Mouse (Mus musculus) frontal cortex, adult 2 months (tissue): ENCODE measurements around the gene Ptbp3. TPM values are rescaled to one million over a fixed set of nuclear protein-coding genes. Genes with fewer than 3 reads are reported as not detected.
"Not testable (repeated sequence)": the region's sequence is repeated elsewhere in the genome, so short reads cannot be mapped to it uniquely, and the experiment has no call there.

Experiments used
- DNase-seq, 2 experiments: peaks; one replicate each; pipeline ENCODE4 v3.0.0; 2022; ENCODE audit warnings: low spot score in 1 of 2; ENCODE audit errors: extremely low spot score in 1 of 2
- polyA plus RNA-seq: library from polyadenylated mRNA; depleted of rRNA; stranded (reverse); fragments of >200 nt; gene quantifications from 2 replicates; pipeline ENCODE4 v1.2.3, GENCODE M21; 2012; rRNA removed

Ptbp3 gene
- polyA plus RNA-seq, result 11.4 TPM in 2 replicates

- DNase-seq, result peak; percentile 20 to 85
These were observed at the start of gene Ptbp3 for GRCm38 (mm10) chr4:59549175-59549976. Ptbp3 (minus strand) TSS chr4:59549364.

- DNase-seq, result no peak
These were observed 47.4 kb upstream of the Ptbp3 start for GRCm38 (mm10) chr4:59596556-59596955.

- no peak for DNase-seq
These were observed 45.5 kb upstream of the Ptbp3 start for GRCm38 (mm10) chr4:59594614-59595013.

- no peak for DNase-seq
These were observed 38.7 kb upstream of the Ptbp3 start for GRCm38 (mm10) chr4:59587872-59588226.

GRCm38 (mm10) chr4:59587215-59587871 lies 38.2 kb upstream of the Ptbp3 start:
- no peak for DNase-seq

- DNase-seq, result peak in 1 of 2 experiments; percentile 27
These were observed 35.9 kb upstream of the Ptbp3 start for GRCm38 (mm10) chr4:59585097-59585496.

- DNase-seq, result no peak
These were observed 33.0 kb upstream of the Ptbp3 start for GRCm38 (mm10) chr4:59582186-59582585.

- peak; percentile 97 to 99 for DNase-seq
These were observed 32.4 kb upstream of the Ptbp3 start, which contains the start of gene Hsdl2 for GRCm38 (mm10) chr4:59581314-59582185. Hsdl2 (plus strand) TSS chr4:59581563.

- DNase-seq, result peak in 1 of 2 experiments; percentile 23
These were observed 31.5 kb upstream of the Ptbp3 start for GRCm38 (mm10) chr4:59580495-59581281.

- no peak for DNase-seq
These were observed 26.2 kb upstream of the Ptbp3 start for GRCm38 (mm10) chr4:59575184-59575958.

- no peak for DNase-seq
These were observed 23.5 kb upstream of the Ptbp3 start for GRCm38 (mm10) chr4:59572521-59573118.

GRCm38 (mm10) chr4:59570519-59570918 lies 21.4 kb upstream of the Ptbp3 start:
- DNase-seq, result not testable (repeated sequence)

GRCm38 (mm10) chr4:59569538-59569937 lies 20.4 kb upstream of the Ptbp3 start:
- peak in 1 of 2 experiments; percentile 92 for DNase-seq

- DNase-seq, result no peak
These were observed 18.6 kb upstream of the Ptbp3 start for GRCm38 (mm10) chr4:59567576-59568260.

GRCm38 (mm10) chr4:59565571-59566188 lies 16.5 kb upstream of the Ptbp3 start:
- DNase-seq, result no peak

- DNase-seq, result no peak
These were observed 15.0 kb upstream of the Ptbp3 start for GRCm38 (mm10) chr4:59564128-59564527.

- peak in 1 of 2 experiments; percentile 27 for DNase-seq
These were observed 11.0 kb upstream of the Ptbp3 start for GRCm38 (mm10) chr4:59560141-59560540.
